Mouse (Mus musculus) gastrocnemius, postnatal 4 days (tissue): ENCODE measurements around the gene Tmcc1. TPM values are rescaled to one million over a fixed set of nuclear protein-coding genes. Genes with fewer than 3 reads are reported as not detected.
A peak's percentile ranks its signal among the peaks of the same experiment; 100 is the strongest.

Experiments
- DNase-seq, 2 experiments: peaks; one replicate each; pipeline ENCODE4 v3.0.0; 2021 to 2022; ENCODE audit warnings: low spot score in 2 of 2, mixed read lengths in 2 of 2
- total RNA-seq, 2 experiments: library from RNA; stranded (reverse); gene quantifications; 2 replicates each; pipeline ENCODE4 v1.2.3; 2021

The Tmcc1 gene
- total RNA-seq, 2 experiments from 2014 or later: 28.1 to 32.1 TPM

DNA sequence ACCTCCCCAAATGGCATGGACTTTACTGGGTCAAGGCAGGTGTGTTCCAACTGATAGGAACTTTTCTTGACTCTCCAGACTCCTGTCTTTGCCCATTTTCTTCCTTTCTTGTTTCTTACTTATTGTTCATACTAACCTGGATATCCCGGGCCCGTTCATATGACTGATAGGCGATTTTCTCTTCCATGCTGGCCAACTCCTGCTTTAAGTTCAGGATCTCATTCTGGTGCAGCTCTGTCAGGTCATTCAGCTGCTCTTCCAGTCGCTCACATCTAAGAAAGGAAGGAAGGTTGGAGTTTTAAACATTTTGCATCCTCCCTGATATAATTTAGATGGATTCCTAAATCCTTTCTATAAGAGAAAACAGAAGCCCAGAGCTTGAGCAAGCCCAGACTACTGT lies 168.6 kb downstream of the Tmcc1 start:
- no peak for DNase-seq

DNA sequence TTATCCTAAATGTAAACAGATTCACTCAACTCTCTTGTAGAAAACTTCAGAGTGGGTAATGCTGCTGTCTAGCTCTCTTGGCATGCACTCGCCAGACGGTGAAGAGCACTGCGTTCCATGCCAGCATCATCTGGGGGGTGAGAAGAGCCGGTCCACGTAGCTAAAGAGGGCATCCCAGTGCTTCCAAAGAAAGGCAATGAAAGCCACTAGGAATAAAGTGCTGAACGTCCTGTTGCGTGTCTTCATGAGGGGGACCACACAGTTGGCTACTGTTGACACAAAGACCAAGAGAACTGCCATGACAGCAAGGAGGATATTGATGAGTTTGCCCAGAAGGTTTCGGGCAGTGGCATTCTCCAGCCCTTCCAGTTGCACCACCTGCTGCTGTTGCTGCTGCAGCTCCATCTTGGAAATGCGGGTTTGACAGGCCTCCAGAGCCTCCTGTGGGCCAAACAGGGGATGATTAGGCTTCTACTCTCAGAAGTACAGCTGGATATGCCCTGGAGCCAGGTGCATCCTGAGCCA lies 171.3 kb downstream of the Tmcc1 start:
- DNase-seq: peak in 1 of 2 experiments; percentile 11

DNA sequence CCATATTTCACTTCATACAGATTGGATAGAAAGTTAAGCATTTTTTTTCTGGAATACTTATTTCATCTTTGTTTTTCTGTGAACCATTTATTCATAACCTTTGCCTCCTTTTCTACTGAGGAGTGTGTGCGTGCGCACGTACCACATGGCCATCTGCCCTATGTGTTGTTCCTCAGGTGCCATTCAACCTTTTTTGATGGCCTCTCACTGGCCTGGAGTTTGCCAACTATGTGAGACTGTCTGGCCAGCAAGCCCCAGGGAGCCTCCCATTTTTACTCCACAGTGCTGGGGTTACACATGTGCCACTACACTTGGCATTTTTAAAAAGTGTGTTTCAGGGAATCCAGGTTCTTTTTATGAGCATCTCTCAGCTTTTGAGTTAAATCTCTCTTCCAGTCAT lies 177.4 kb downstream of the Tmcc1 start:
- DNase-seq: no peak

DNA sequence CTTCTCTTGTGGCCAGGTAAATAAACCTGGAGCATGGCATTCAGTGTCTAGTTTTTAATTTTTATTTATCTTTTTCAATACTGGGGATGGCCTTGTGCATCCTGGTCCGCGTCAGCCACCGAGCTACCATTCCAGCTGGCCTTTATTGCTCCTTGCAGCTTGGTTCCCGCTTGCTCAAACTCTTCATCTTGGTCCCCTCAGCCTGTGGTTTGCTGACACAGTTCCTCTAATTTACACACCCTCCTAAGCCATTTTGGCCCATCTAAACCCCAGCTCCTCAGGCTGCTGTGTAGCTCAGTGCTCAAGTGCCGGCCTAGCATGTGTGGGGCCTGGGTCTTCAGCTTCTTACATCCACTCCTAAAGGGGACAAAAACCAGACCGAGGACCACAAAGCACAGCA lies 179.2 kb downstream of the Tmcc1 start:
- DNase-seq: no peak

DNA sequence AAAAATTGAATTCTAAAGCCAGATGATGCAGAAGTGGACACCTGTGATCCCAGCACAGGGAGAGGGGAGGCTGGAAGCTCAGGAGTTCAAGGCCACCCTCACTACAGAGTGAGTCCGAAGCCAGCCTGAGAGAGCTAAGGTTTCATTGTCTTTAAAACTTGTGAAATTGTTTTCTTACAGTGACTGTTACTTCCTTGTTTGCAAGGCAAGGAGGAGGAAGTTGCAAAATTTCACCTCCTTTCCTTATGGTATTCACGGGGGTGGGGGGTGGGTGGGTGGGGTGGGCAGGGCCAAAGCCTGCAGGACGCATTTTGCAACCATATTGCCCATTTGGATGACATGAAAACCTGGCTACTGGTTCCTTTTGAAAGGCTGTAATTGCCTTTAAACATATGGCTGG lies 179.6 kb downstream of the Tmcc1 start:
- DNase-seq: no peak

DNA sequence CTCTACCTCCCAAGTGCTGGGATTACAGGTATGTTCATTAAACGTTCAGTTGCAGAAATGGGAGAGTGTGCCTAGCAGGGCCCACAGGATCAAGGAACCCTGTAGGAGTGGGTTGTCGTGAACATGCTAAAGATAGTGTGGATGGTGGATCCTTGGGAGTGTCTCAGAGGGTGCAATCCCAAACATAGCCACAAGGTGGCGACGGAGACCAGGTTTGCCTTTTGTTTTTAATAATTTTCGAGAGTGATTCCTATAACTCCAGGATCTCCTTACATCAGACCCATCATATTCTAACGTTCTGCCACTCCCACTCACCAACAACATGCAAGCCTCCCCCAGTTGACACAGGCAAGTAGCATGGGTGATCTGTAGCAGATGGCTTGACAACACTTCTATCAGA lies 182.7 kb downstream of the Tmcc1 start:
- DNase-seq: peak; percentile 71 to 78

DNA sequence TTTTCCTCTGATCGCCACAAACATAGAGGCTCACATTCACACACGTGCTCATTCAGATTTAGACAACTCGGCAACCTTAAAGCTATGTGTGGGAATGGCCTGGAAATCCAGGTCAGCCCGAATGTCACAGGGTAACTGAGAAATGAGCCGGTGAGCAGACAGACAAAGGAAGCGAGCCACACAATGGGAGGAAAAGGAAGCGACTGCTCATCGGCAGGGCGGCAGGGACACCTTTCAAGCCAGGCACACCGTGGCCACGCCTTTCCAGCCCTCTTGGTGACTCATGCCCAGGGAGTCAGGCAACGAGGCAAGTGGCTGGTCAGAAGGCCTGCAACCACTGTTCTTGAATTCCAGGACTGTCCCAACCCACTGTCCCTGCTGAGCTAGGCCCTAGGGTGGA lies 183.9 kb downstream of the Tmcc1 start:
- peak in 1 of 2 experiments; percentile 11 for DNase-seq

DNA sequence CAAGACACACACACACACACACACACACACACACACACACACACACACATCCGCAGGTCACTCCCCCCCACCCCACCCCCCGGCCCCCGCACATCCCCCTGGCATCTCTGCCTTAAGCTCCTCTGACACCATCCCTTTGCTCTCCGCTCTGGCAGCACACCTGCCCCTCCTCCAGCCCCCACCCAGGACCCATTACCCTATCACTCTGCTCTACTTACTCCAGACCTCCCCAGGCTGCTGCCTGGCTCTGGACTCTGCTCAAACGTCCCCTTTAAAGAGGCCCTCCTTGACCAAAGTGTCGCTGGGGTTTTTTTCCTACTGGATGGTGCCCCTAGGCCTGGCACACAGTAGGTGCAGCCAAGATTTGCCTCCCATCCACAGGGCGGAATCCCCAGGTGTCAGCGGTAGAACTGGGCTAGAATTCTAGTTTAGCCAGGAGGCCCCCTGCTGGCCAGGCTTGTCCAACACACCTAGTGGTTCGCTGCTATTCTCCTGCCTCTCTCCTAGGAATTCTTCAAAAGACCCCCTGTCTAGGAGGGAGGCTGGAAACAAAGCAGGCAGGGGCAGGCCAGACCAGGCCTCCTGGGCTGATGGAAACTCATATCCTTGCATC lies 185.6 kb downstream of the Tmcc1 start:
- peak; percentile 46 to 76 for DNase-seq

DNA sequence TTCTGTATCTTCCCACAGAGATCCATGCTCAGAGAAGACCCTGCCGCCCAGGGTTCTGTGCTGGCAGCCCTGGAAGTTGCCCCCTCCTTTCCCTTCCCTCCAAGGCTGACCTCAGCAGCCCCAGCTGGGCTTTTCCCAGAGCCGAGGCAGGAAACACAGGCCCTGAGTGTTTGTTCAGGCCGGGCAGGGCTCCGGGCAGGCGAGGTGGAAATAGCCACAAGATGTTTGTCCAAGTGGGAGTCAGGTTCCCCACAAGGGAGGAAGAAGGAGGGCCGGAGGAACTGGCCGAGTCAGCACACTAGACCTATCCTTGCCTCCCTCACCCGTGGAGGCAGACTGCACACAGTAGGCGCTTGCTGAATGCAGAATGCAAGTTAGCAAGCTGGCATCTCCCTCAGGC lies 186.6 kb downstream of the Tmcc1 start:
- DNase-seq: peak; percentile 44 to 61

DNA sequence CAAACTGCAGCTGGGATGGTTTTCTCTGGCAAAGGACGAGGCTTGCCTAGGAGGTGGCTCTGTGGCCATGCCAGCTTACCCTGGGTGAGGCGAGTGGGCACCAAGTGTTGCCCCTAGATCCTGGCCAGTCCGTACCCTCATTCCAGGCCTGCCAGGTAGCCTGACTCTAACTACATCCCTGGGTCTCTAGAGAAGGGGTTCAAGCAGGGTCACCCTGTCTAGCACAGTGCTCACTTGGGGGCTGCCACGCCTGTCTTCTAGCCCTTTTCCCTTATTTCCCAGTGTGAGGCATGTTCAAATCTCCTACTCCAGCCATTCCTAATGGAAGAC lies 187.4 kb downstream of the Tmcc1 start:
- DNase-seq: peak in 1 of 2 experiments; percentile 13

DNA sequence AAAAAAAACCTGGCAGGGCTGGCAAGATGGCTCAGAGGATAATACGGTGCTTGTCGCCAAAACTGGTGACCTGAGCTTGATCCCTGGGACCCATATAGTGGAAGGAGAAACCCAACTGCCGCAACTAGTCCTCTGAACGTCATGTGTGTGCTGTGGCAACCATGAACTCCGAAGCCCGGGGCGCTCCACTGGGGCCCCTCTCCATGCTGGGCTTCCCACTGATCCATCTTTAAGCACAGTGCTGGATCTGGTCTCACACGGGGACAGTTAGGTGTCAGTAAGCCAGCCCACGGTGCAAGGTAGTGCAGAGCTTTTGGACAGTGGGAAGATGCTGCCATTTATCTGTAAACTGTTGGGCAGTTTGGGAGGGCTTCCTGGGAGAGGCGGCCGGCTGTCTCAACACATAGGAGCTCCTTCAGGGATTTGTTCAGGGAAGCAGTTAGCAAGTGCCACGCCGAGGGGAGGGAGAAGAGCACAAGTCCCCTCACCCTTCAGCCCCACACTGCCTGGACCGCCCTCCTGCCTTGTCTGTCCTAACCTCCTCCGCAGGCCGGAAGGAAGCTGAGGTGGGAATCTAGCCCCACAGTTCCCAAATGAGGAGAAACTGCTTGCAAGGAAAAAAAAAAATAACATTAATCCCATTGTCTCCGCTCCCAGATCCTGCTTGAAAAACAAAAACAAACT lies 187.9 kb downstream of the Tmcc1 start:
- peak; percentile 15 to 27 for DNase-seq

DNA sequence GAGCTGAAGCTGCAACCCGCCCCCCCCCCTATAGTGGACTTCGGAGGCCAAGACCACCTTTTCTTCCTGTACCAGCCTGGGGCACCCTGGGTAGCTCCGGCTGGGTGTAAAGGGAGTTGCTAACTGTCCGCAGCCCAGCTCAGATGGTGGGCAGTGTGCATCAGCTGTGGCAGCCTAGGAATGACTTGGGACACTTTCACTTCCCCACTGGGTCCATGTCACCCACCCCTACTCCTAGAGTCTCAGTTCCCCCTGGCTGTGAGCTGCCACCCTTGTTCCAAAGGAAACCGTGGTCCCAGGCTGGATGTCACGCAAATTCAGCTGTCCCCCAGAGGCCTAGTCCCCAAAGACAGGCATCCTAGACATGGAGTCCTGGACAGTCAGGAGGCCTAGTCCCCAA lies 188.6 kb downstream of the Tmcc1 start:
- DNase-seq: peak in 1 of 2 experiments; percentile 19

DNA sequence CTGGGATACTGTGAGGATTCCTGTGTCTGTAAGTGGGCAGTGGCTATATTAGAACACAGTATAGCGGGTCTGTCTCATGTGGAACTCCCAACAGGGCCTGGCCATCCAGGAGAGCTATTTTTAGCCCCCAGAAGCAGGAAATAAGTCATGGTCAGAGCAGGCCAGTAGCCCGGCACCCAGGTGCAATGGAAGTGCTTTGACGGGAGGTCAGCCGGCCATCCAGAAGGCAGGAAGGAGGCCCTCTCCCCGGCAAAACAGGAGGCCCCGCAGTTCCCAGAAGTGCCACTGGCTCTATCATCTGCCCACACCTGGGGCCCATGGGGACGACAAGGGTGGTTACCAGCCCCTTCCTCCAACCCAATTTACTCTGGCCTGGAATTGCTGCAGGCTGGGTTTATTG lies 189.2 kb downstream of the Tmcc1 start:
- DNase-seq: peak; percentile 17 to 19

DNA sequence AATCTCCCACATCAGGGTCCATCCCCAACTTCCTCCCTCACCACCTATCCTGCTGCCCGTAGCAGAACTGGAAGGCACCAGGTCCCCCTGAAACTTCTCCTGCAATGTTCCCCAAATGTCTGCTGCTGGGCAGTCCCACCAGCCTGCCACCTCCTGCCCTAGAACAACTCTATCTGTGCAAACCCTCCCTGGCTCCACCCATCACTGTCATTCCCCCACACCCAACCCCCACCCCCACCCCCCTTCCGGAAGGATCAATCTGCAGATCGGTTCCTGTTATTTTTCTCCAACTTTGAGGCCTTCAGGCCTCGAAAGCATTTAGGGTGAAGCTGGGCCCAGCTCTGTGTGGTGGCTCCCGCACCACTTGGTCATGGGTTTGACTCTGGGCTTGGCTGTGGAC lies 189.8 kb downstream of the Tmcc1 start:
- no peak for DNase-seq

DNA sequence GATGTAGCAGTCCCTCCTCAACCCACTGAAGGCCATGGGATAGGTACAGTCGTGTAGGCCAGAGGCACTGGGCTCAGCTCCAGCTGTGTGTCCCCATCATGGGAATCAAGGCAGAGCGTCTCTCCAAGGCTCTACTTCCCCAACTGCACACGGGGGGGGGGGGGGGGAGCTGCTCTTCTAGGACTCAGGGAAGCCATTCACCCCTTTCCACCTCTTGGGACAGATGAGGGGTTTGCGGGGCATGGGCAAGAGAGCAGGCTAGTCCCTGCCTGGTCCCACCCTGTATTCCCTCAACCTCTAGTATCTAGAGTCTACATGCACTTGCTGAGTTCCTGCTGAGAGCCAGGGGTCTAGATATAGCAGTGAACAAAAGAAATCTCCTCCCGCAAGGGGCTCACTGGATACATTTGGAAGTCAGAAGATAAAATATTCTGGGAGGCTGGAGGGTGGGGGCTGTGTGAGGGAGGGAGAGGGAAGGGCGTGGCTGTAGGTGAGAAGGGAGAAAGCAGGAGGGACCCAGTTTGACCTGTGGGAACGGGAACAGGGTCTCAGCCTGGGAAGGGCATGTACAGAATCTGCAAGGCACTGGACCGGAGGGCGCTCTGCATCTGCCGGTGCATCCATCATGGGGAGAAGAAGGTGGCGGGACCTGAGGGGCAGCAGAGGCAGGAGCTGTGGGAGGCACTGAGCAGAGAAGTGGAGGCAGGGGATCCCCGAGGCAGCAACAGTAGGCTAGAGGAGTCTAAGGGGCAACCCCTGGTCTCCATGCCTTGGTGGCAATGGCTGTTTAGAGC lies 190.8 kb downstream of the Tmcc1 start:
- no peak for DNase-seq

DNA sequence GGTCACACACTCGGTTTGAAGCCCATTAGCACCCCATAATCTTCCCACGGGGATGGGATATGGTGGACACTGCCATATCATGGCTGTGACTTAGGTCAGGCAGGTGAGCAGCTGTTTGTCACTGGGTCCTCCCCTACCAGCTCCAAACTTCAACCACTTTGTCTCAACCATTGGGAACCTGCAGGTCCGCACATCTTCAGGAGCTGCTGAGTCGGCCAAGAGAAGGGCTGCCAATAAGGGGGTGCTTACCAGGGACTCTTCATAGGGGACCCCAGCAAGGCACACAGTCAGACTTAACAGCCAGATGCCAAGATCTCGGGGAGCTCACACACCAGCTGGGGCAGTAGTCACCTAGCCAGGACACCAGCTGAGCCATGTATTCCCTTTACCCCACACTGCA lies 192.4 kb downstream of the Tmcc1 start:
- DNase-seq: no peak

DNA sequence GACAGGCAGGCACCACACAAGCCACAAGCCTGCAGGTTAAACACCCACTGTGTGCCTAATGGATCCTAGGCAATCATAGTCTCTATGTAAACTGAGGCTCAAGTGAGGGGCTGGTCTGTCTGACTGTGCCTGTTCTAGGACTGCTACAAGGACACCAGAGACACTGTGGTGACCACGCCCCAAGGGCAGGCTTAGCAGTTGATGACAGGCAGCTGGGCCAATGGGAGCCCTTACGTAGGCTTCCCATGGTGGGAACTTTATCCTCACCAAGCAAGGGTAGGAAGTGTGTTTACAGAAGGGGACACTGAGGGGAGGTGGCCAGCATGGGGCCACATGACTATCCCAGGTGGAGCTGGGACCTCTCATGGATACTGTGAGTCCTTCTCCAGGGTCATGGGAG lies 194.1 kb downstream of the Tmcc1 start:
- DNase-seq: no peak

DNA sequence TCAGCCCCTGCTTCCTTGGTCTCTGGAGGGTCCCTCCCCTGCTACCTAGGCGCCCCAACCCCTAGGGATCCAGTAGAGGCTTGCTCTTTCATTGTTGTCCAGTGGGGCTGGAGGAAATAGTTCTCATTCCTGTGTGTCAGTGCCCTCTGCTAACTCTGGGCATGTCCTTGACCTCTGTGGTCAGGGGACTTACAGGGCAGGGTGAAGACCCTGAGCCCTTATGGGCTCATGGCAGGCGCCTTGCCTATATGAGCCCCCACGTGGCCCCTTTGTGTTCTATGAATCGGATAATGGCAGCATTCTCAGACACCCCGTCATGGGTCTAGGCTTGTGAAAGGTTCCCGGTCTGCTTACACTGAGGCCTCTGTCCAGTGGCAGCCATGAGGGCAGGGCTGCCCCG lies 194.5 kb downstream of the Tmcc1 start:
- no peak for DNase-seq

DNA sequence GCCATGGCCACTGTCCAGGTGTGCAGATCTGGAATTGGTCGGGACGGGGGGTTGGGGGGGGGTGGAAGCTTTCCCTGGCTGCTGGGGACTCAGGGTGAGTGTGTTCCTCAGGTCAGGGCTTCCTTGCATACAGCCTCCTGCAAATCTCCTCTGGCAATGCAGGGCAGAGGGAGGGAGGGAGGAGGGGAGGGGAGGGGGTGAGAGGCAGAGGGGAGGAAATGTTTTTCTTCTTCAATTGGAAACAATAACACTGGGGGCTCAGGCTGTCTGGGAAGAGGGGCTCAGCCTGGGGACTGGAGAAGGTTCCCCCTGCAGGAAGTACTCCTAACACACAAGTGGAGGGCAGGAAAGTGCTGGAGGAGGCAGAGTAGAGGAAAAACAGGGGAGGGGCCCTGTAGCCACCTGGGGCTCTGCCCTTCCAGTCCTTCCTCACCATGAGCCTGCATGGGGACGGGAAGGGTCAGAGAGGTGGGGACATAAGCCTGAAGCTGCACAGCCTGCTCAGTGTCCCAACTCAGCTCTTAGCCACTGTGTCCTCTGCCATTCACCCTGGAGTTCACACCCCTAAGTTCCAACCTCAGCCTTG lies 195.5 kb downstream of the Tmcc1 start:
- no peak for DNase-seq

DNA sequence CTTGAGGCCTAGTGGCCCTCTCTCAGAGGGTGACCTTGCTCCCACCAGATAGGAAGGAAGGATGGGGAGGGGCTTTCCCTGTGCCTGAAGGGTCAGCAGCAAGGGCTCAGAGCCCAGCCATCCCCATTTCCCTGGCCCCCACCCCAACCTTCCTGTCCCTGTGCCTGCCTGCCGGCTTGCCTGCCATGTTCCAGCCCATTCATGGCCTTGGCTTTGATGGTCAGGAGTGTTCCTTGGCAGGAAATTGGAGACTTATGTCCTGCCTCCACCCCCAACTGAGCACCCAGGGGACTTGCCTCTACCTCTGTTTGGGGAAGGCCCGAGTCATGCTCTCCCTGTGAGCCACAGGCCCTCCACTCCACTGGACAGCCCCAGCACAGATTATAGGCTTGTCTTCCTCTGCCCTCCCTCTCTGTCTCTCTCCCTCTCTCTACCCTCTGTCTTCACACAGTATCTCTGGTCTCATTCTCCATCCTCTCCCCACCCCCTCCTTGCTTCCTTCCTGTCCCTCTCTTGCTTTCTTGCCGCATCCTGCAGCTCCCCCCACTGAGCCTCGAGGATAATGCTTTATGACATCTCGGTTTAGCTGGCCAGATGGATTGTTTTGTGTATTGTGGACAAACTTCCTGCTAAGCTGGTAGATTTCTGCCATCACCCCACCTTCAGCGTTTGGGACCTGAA lies 197.0 kb downstream of the Tmcc1 start:
- peak in 1 of 2 experiments; percentile 40 for DNase-seq

DNA sequence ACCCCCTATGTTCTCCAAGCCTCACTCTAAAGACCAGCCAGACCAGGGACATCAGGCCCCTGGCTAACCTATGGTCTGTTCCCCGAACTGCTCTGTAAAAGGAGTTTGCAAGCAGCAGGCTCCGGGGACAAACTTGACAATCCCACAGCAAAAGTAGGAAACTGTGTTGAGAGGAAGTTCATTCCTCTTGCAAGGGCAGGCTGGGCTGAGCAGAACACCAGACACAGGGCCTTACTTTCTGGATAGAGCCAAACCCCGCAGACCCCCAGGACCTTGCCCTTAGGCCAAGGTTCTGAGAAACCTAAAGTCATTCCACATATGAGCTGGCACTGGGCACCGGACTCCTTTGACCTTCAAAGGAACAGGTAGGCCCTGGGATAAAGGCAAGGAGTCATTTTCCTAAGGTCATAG lies 197.8 kb downstream of the Tmcc1 start:
- no peak for DNase-seq
